Mouse (Mus musculus): ENCODE data around the gene Gspt1.
"Not testable (repeated sequence)": the region's sequence is repeated elsewhere in the genome, so short reads cannot be mapped to it uniquely, and the experiment has no call there.

Gspt1 gene

DNA sequence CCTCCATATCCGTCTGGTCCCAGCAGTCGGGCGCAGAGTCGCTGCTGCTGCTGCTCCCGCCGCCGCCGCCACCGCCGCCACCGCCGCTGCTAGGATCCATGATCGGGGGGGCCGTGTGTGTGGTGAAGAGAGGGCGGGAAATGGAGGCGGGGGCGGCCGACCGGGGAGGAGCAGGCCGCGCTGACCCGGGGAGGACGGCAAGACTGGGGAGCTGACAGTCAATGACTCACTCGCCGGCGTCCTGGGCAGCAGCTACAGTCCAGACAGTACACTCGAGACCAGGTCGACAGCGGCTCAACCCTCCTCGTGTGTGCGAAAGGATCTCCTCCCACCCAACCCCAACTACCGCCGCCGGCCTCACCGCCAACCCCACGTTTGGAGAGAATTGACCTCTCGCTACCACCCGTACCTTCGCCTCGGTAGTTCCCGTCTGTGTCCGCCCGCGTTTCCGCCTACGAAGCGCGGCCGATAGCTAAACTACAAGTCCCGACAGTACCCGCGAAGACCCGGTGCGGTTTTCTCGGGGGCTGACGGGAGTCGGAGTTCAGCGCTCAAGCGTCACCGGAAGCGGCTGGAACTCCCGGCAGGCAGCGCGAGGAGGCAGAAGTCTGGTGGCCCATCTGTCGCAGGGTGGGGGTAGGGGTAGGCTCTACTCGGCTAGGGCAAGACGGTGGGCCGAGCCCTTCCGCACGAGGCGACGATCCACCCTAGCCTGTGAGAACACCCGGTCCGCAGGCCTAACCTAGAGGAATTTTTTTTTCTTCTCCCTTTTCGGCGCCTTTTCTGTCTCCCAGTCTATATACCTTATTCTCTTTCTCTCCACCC is at the start of gene Gspt1:
Gene Gspt1, minus strand, starts transcription at position 428 of the 825 bp plus-strand sequence.
- DNase-seq (ENCODE audit: low spot score): peak; percentile 99

DNA sequence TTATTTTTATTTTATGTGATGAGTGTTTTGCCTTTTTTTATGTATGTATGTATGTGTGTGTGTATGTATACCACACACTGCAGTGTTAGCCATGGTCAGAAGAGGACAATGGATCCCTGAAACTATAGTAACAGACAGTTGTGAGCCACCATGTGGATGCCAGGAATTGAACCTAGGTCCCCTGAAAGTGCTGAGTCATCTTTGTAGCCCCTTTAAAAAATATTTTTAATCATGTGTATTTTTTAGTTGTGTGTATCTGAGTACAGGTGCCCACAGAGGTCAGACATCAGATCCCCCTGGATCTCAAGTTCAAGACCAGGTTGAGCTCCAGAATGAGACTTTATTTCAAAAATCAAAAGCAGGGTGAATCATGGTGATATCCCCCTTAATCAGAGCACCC is 49.6 kb upstream of the Gspt1 start:
- no peak for DNase-seq (ENCODE audit: low spot score)

DNA sequence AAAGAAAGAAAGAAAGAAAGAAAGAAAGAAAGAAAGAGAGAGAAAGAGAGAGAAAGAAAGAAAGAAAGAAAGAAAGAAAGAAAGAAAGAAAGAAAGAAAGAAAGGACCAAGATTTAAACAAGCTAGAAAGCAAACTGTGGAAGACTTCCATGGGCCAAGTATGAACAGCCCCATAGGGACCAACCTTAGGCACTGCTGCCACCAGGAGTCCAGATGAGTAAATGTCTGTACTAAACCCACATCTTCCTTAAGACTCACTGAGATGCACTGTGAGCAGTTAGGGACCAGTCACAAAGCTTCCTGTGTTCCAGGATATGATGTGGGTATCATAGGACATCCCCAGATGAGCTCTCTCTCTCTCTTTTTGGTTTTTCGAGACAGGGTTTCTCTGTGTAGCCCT is 43.6 kb upstream of the Gspt1 start:
- not testable (repeated sequence) for DNase-seq (ENCODE audit: low spot score)

DNA sequence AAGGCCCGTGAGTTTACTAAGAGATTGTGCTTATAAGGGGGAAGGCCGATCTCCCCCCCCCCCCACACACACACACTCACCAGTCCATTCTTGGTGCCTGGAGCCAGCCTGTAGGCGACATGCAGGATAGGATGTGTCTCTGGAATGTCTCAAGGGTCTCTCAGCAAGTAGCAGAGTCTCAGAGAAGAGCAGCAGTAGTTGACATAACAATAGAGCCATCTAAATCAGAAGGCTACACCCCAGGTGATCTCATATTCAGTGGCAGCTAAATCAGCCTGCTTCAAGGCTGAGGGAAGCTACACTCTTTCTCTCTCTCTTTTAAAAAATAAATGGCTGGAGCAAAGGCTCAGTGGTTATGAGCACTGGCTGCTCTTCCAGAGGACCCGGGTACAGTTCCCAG is 41.5 kb upstream of the Gspt1 start:
- DNase-seq (ENCODE audit: low spot score): not testable (repeated sequence)

DNA sequence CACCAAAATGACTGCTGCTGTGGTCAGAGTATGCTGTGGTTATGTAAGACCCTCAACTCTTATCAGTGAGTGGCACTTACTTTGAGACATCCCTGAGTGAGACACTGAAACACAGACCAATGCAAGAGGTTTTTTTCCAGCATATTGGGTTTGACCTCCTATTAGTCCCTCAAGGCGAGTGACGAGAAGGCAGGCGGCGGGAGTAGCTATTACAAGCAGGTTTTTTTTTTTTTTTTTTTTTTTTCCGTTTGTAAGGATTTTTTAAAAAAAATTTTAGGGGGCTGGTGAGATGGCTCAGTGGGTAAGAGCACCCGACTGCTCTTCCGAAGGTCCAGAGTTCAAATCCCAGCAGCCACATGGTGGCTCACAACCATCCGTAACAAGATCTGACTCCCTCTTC is 34.7 kb upstream of the Gspt1 start:
- DNase-seq (ENCODE audit: low spot score): not testable (repeated sequence)

DNA sequence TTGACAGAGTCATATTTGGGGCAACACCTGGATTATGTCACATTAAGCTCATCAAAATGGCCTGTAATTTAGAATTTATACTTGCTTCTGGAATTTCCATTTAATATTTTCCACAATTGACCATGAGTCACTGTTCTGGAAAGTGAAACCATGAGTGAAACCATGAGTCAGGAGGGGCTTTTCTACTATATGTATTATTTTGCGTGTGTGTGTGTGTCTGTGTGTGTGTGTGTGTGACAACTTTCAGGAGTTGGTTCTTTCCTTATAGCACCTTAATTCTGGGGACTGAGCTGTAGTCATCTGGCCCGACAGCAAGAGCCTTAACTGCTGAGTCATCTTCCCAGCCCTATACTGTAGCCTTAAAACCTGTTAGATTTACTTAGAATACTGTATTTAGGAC is 31.8 kb upstream of the Gspt1 start:
- no peak for DNase-seq (ENCODE audit: low spot score)

DNA sequence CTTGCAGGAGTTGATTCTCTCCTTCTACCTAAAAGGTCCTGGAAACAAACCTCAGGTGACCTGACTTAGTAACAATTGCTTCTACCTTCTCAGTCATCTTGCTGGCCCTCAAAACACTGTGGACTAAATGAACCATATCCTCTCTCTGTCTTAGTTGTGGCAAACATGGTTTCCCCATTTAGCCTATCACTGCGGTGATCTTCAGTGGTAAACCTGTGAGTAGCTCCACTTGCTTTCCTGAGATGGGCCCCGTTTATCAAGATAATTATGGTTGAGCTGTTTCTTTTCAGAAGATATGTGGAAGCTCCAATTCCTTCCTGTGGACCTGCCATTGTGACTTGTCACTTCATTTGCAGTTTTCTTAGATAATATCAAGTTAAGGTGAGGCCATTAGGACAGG is 30.8 kb upstream of the Gspt1 start:
- DNase-seq (ENCODE audit: low spot score): no peak

DNA sequence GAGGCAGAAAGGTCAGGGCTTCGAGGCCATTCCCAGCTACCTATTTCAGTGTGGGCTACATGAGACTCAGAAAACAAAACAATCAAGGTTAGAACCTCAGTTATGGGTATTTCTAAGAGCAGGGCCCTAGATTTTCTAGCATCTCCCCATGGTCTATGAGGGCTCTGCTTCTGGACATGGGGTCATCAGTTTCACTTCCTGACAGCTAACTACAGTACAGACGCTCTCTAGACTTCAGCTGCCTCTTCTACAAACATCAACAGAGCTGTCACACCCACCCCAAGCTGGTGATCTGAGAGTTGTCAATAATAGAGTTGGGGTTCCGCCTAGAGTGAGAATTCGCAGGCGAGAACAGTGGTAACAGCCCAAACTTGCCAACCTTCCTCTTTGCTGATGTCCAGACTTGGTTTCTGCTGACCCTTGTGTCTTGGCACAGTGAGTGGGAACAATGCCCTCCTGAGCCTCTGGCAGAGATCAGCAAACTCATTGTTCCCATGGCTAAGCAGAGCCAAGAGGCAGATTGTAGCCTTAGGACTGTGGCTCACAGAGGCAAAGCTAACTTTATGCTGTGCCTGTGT is 28.6 kb upstream of the Gspt1 start:
- no peak for DNase-seq (ENCODE audit: low spot score)

DNA sequence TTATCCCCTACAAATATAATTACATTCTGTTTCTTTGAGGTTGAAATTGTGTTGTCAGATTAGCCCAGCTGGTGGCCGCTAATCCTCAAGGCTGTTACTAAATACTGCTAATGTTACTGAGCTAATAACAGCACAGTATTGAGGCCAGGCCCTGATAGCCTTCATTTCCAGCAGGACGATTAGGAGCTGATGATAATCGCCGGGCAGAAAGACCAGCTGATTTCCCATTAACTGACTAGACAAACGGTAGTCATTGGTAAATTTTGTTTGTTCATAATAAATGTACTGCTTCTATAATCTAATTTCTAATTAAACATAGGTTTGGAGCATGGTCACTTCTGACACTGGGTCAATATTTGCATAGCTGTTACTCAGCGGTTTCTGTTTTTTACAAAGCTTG is 24.7 kb upstream of the Gspt1 start:
- no peak for DNase-seq (ENCODE audit: low spot score)

DNA sequence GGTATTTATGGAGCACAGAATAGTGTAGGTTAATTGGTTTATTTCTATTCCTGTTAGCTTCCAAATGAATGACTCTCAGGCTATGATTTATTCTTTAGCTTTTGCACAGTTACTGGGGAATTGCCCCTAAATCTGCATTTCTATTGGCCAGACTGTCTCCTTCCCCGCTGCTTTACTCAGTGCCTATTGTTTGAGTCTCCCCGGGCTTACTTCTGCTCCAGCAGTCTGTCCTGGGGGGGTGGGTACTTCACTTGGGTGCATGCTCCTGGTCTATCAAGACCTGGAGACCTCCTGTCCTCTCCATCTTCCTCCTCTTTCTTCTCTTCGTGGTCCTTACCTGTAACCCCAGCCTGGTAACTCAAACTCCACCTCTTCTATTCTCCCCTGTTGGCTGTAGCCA is 22.8 kb upstream of the Gspt1 start:
- no peak for DNase-seq (ENCODE audit: low spot score)

DNA sequence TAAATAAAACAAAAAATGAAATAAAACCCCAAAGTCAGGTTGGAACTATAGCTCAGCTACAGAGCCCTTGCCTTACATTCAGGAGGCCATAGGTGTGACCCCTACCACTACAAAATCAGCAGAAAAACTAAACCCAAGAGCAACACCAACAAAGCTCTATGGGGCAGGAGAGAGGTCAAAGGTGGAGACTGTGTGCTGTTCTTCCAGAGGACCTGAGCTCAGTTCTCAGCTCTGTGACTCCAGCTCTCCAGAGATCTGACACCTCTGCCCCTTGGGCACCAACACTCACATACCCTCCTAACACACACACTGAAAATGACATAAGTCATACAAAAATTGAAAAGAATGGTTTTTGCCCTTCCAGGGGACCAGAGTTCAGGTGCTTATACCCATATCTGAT is 16.9 kb upstream of the Gspt1 start:
- DNase-seq (ENCODE audit: low spot score): no peak

DNA sequence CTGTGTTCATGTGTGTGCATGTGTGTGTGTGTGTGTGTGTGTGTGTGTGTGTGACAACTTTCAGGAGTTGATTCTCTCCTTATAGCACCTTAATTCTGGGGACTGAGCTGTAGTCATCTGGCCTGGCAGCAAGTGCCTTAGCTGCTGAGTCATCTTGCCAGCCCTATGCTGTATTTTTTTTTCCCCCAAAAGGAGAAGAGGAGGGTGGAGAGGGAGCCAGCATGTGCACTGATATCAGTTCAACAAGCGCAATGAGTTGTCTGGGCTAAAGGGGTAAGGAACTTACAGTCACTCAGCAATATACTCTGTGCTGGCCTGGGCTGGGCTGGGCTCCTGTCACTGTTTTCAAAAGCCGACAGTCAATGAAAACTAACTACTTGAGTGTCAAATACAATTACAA is 16.5 kb upstream of the Gspt1 start:
- DNase-seq (ENCODE audit: low spot score): no peak

DNA sequence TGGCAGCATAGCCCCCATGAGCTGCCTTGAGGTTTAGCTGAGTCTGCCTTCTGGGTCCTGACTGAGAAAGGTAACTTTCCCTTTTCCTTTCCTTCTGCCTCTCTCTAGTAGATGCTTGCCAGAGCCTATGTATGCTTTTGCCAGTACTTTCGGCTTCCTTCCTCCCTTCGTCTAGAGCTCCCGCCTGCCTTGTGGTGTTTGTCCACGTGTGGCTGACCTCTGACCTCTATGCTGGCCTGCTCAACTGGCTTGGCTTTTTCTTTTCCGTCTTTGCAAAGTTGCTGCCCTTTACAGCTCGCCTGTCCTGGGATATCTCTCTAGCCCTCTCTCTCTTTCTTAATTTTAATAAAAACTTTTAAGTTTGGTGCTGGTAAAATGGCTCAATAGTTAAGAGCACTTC is 15.7 kb upstream of the Gspt1 start:
- DNase-seq (ENCODE audit: low spot score): peak; percentile 5

DNA sequence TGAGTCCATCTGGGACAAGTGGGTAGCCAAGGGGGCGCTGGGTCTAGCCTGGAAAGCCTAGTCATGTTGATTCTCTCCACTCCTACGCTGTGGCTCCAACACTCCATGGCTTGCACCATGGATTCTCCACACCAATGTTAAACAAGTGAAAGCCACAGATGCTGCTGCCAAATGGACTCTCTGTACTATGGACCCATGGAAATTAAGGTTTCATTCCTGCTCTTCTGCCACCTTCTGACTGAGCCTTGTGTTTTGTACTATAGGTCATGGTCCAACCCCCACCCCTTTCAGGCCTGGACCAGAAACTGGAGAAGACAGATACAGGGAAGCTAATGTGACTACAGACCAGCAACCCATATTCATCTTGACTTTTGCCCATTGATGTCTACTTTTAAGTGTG is 12.4 kb upstream of the Gspt1 start:
- no peak for DNase-seq (ENCODE audit: low spot score)

DNA sequence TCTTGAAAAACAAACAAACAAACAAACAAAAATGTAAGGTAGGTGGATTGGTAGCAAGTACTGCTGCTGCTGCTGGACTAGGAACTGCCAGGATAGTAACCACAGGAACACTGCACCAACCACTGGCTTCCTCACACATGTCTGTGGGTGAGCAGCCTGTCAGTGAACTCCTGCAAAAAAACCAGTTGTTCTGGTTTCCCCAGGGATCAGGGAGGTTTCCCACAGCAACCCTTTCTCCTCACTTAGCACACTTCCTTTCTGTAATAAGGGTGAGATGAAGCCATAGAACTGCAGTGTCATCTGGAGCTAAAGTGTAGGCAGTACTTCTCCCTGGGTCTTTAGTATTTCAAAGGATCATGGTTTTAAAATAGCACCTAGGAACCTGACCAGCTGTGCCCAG is 9.1 kb upstream of the Gspt1 start:
- DNase-seq (ENCODE audit: low spot score): peak; percentile 35

DNA sequence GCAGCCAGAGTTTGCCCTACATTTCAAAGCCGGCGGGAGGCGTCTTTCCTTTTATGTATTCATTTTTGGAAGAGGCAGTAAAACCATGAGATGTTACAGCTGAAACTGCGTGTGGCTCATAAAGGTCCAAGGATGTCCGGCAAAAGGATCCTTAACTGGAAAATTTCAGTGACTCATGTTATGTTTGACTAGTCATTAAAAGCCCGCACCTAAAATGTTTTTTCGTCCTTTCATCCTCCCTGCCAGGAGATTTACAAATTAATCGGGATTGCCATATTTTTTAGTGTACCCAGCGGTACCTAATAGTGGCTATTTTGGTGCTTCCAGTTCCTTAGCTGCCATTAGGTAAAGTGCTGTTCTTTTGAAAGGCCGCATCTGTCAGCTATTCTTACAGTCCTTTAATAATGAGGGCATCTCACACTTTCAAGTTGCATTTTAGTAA is 619 bp upstream of the Gspt1 start:
- no peak for DNase-seq (ENCODE audit: low spot score)

DNA sequence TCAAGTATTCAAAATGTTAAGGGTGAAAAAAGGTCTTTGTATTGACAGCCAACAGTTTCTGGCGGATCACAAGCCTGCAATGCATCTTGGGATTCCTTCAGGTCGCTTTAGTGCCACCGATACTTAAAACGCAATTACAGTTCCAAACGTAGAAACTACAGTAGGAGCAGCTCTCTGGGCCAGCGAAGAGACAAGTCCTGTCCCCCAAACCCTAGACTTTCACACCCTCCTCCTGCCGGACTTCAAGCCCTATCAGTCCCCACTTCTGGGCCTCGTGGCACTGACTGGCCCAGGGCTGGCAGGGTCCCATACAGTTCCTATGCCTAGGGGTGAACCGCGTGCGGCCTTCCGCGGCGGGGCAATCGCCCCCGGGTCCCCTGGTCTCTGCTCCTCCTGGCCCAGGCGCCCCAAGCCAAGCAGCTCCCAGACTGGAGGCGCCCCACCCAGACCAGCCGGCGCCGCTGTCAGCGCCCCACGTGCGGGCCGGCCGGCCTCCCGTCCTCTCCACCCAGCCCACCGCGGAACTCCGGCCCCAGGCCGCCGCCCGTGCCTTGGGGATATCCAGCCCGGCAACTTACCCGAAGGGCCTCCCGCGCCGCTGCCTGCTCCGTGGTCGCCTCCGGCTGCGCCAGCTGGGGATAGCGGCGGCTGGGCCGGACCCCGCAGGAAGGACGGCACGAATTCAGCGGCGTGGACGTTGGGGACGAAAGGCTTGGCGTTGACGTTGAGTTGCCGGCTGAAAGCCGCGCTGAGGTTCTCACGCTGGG is 877 bp downstream of the Gspt1 start:
- DNase-seq (ENCODE audit: low spot score): peak; percentile 19

DNA sequence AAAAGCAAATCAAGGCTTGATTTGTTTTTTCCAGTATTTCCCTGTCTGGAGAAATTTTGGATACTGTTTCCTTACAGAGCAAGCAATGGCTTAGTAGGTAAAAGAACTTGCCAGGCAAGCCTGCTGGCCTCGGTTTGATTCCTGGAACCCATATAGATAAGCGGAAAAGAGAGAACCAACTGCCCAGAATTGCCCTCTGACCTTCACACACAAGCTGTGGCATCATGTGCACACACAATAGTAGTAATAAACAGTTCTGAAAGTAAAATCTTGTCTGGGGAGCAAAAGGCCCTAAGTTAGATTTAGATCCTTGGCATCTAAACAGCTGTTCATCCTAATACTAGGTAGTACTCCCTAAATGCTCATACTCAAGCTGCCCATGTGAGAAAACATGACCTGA is 6.3 kb downstream of the Gspt1 start:
- DNase-seq (ENCODE audit: low spot score): no peak

DNA sequence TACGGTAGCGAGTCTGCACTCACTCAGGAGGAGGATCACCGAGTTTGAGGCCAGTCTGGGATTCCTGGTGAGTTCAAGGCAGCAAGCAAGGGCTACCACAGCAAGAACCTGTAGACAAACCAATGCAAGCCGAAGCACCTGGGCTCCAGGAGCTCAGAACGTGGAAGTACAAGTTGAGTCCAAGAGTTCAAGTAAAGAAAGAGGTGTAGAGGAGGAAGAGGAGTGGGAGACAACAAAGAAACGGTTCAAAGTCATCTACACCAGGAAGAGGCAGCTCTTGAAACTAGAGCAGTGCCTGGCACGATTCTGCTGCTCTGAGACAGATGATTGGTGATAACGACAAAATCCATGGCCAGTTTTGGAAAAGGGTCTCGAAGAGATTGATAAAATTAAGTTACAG is 8.4 kb downstream of the Gspt1 start:
- DNase-seq (ENCODE audit: low spot score): no peak

DNA sequence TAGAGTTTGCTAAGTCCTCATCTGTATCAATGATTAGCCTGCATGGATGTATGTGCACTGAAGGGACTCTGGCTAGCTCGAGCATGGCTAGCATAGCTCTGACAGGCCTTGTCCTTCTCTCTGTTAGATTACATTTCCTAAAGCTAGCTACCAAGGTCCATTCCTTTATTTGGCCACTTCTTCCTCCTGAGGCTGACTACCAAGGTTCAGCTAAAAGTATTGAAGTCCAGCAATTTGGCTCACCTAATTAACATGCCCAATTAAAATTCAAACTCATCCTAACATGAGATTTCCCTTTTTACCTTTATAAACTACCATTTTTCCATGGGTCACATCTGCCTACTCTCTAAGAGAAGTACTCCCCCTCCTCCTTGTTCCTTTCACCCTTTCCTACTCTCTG is 11.7 kb downstream of the Gspt1 start:
- no peak for DNase-seq (ENCODE audit: low spot score)

DNA sequence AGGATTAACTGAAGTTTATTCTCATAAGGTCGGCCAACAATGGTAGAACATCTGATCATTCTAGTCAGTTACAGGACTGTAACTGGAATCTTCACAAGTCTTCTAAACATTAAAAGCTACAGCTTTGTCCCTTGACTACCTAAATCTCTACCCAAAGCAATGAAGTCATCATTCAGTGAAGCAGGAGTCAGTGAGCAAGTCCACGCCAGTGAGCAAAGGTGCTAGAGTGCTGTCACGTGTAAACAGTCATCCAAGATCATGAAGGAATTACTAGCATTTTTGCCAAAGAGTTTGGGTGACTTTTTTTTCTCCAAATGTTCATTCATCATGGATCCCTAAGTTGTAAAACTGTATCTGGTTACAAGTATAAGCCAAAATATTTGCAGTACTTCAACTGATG is 36.3 kb downstream of the Gspt1 start:
- no peak for DNase-seq (ENCODE audit: low spot score)

DNA sequence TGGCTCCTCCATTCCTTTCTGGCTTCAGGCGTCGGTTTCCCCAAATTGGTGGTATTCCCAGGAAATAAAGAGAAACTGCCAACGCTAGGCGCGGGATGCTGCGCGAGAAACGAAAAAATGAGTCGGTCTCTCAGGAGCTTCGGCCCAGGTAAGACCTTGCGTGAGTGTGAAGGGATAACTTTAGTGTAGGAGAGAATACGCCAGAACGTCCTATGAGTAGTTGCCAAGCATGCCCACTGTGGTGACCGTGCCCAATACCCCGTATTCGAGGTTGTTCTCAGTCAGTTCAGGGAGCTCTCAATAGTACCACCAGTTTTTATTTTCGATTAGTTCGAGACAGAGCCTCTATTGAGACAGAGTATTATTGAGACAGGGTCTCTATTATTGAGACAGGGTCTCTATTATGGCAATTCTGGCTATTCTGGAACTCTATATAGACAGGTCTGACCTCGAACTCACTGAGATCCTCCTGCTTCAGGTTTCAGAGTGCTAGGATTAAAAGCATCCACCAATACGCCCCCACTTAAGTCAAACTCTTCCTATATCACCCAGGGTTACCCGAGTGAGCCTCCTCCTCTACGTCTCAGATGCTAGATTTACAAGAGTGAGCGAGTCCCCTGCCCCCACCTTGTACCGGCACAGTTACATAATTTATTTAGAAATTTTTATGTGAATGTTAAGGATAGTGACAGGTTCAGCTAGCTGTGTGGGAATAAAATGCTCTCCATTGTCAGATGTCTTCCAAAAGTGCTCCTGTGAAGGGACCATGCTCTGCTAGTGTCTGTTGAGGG is 50.3 kb downstream of the Gspt1 start:
- no peak for DNase-seq (ENCODE audit: low spot score)
